Mouse (Mus musculus) lung, adult 2 months (tissue): ENCODE results near the gene Nop2.

Experiments
- CTCF ChIP-seq: fragments of 200-500 bp; IDR thresholded peaks from 2 replicates; pipeline ENCODE4 v1.5.1; 2011; ENCODE audit warnings: mild to moderate bottlenecking, low read length, control low read depth; ENCODE audit not compliant: insufficient read depth
- POLR2A ChIP-seq: fragments of 200-500 bp; IDR thresholded peaks from 2 replicates; pipeline ENCODE4 v1.6.1; 2011; ENCODE audit warnings: low read depth, mild to moderate bottlenecking, control low read depth, low read length, borderline replicate concordance; ENCODE audit errors: extremely low read depth

DNA sequence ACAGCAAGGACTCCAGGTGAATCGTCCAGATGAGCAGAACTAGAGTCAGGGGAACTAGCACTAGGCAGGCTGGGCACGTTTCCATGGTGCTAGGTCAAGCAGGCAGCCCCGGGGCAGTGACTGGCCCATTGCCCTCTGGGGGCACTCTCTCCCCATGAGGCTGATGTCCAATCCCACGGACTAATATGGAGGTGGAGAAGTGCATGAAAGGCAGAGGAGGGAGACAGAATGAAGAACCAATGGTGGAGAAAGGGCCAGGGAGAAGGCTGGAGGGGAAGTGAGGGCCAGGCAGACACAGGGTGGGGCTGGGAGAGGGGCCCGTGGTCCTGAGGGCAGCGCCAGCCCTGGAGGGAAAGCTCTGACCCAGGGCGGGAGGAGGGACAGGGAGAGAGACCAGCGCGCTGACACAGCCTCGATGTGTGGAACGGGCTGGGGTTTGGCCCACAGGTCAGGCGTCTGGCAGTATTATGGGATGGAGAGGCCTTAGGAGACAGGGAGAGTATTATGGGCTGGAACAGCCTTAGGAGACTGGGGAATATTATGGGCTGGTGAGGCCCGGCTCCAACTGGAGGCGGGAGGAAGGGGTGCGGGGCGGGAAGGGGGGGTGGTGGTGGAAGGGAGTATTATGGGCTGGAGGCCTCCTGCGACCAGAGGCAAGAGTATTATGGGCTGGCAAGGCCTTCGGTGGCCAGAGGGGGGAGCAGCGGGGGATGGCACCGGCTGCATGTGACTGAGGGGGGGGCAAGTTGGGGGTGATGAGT lies 43.0 kb upstream of the Nop2 start:
- TF ChIP-seq CTCF, result no peak
- TF ChIP-seq POLR2A, result peak; percentile 75; the same call in 1 of the 2 replicates
